Mouse (Mus musculus) cerebellum, adult 2 months (tissue): ENCODE measurements at regions not wholly inside any gene's neighbourhood (a gene's known extent, or its start where the extent isn't known, plus 50 kb on each side); places are given as distances from the start of the nearest gene placed in this dataset.

Experiments used
- CTCF ChIP-seq: fragments of 200-500 bp; IDR thresholded peaks from 2 replicates; pipeline ENCODE4 v1.5.1; 2011; ENCODE audit warnings: low read depth, mild to moderate bottlenecking, control low read depth, low read length, moderate library complexity, borderline replicate concordance; ENCODE audit not compliant: insufficient read depth
- POLR2A ChIP-seq: fragments of 200-500 bp; IDR thresholded peaks from 2 replicates; pipeline ENCODE4 v1.6.1; 2011; ENCODE audit warnings: low read length, control low read depth, borderline replicate concordance; ENCODE audit not compliant: insufficient read depth

- TF ChIP-seq CTCF (no peak), POLR2A (no peak)
These were observed 302.0 kb upstream of the Tram1l1 start for GRCm38 (mm10) chr3:124018618-124019017.
